8 mouse cellular contexts compared by ENCODE assay signal in genomic region chr11:120612763-120613162, GRCm38 (mm10). TPM values are rescaled to one million over a fixed set of nuclear protein-coding genes. Genes with fewer than 3 reads are reported as not detected.
A peak's percentile ranks its signal among the peaks of the same experiment; 100 is the strongest.
DNase-seq lines count a peak whose midpoint lies in the region; ATAC-seq and TF ChIP-seq lines count a peak whose summit lies in the region.

No protein-coding gene starts in this region.

- H3K4me3 ChIP-seq in left cerebral cortex, adult 2 months: no peak overlapping the region
- no peak overlapping the region for H3K4me3 ChIP-seq in MEL (ENCODE audit: control insufficient read depth in 1 of 2, insufficient read depth in 1 of 2, low read depth in 2 of 2, low read length in 2 of 2)
- no peak overlapping the region for H3K4me3 ChIP-seq in midbrain, embryonic 13.5 days (replicated peaks)

- peaks cover 1 to 4% of the 10 kb centered on the region in 2 experiments for H3K36me3 ChIP-seq in MEL (ENCODE audit: control insufficient read depth in 1 of 2, insufficient read depth in 2 of 2, low read length in 2 of 2)
- peaks cover 61% of the 10 kb centered on the region for H3K36me3 ChIP-seq in midbrain, embryonic 13.5 days

- H3K9ac ChIP-seq in MEL (ENCODE audit: control insufficient read depth, low read depth, low read length, poor library complexity, severe bottlenecking): no peak overlapping the region
- H3K9ac ChIP-seq in midbrain, embryonic 13.5 days (replicated peaks): no peak overlapping the region

- H3K4me1 ChIP-seq in MEL (ENCODE audit: control insufficient read depth in 1 of 2, insufficient read depth in 2 of 2, low read length in 2 of 2): peaks cover 0 to 7% of the 10 kb centered on the region in 2 experiments; a peak in 3 of 4 replicates
- H3K4me1 ChIP-seq in midbrain, embryonic 13.5 days (replicated peaks): peaks cover 43% of the 10 kb centered on the region

- DNase-seq in left cerebral cortex, adult 2 months (ENCODE audit: extremely low spot score in 1 of 2, low spot score in 2 of 2): peak; percentile 59 to 62
- DNase-seq in left cerebral cortex, adult 11 months (ENCODE audit: low spot score): no peak
- peak; percentile 79 for DNase-seq in MEL (ENCODE audit: low read depth, low spot score)
- DNase-seq in cerebellum, postnatal 10 days: peak; percentile 96 to 97
- peak; percentile 61 to 79 for DNase-seq in gastrocnemius, postnatal 4 days (ENCODE audit: low spot score in 2 of 2)
- peak; percentile 82 to 83 for DNase-seq in layer of hippocampus, postnatal 10 days (ENCODE audit: low spot score in 2 of 2)
- peak; percentile 54 to 79 for DNase-seq in thymus, postnatal 10 days (ENCODE audit: low spot score in 2 of 2)

- TF ChIP-seq POLR2A in MEL (IDR thresholded peaks at IDR 0.05; ENCODE audit: control insufficient read depth in 1 of 2, insufficient read depth in 1 of 2, low read depth in 1 of 2, low read length in 2 of 2, poor library complexity in 1 of 2): no peak

- intact Hi-C loops in left cerebral cortex, adult 2 months (cut with DNase I): no loop called here

- H3K79me2 ChIP-seq in MEL (ENCODE audit: control insufficient read depth, insufficient read depth, low read length, poor library complexity): peaks cover 23% of the 10 kb centered on the region

- no peak for TF ChIP-seq EP300 in MEL (IDR thresholded peaks at IDR 0.05; ENCODE audit: low read depth in 1 of 2, low read length in 2 of 2)

- no peaks in the 10 kb centered on the region for H3K9me3 ChIP-seq in MEL (replicated peaks; ENCODE audit: insufficient read depth, low read length)
- H3K9me3 ChIP-seq in midbrain, embryonic 13.5 days: no peaks in the 10 kb centered on the region

- peak; percentile 73 for TF ChIP-seq CTCF in left cerebral cortex, adult 2 months (IDR thresholded peaks at IDR 0.05)
- peak; percentile 86 to 94 (median 89) for TF ChIP-seq CTCF in MEL (IDR thresholded peaks at IDR 0.05 in 2 of 3, conservative IDR thresholded peaks at IDR 0.05 in 1 of 3; ENCODE audit: control insufficient read depth in 1 of 3, insufficient read depth in 1 of 3, low read depth in 2 of 3, low read length in 3 of 3, poor library complexity in 1 of 3, severe bottlenecking in 1 of 3)

- H3K4me2 ChIP-seq in midbrain, embryonic 13.5 days (replicated peaks): no peak overlapping the region

- 54% methylated on average over 6 of the region's 6 CpGs for WGBS in midbrain, embryonic 13.5 days

- peak; percentile 85 for TF ChIP-seq RAD21 in MEL (IDR thresholded peaks at IDR 0.05; ENCODE audit: low read depth, low read length)

- no peak overlapping the region for H3K27ac ChIP-seq in left cerebral cortex, adult 2 months
- no peak overlapping the region for H3K27ac ChIP-seq in MEL (ENCODE audit: control insufficient read depth, low read depth, low read length)
- no peak overlapping the region for H3K27ac ChIP-seq in midbrain, embryonic 13.5 days

- H3K27me3 ChIP-seq in MEL (ENCODE audit: control insufficient read depth in 1 of 2, insufficient read depth in 2 of 2, low read length in 2 of 2): no peaks in the 10 kb centered on the region
- H3K27me3 ChIP-seq in midbrain, embryonic 13.5 days: peaks cover 17% of the 10 kb centered on the region; the same call in 1 of the 2 replicates

- ATAC-seq in midbrain, embryonic 13.5 days: peak; percentile 18; the same call in 1 of the 2 replicates

TF ChIP-seq in MEL, 35 proteins besides CTCF, POLR2A, EP300 and RAD21:
- TF ChIP-seq GABPA (IDR thresholded peaks at IDR 0.05; ENCODE audit: low read depth, low read length): no peak
- TF ChIP-seq ZMIZ1 (IDR thresholded peaks at IDR 0.05; ENCODE audit: low read depth, low read length): peak; percentile 30; the same call in 1 of the 2 replicates
- no peak for TF ChIP-seq TAL1 (IDR thresholded peaks at IDR 0.05; ENCODE audit: low read length)
- TF ChIP-seq BHLHE40 (IDR thresholded peaks at IDR 0.05; ENCODE audit: borderline replicate concordance, low read depth, low read length): peak; percentile 32; the same call in 1 of the 2 replicates
- 0 out of 2 replicates have a peak, but pooled peaks have one; percentile 38 for TF ChIP-seq SIN3A (IDR thresholded peaks at IDR 0.05; ENCODE audit: low read length)
- peak; percentile 84 for TF ChIP-seq ZC3H11A (IDR thresholded peaks at IDR 0.05; ENCODE audit: low read depth, low read length)
- no peak for TF ChIP-seq JUND (IDR thresholded peaks at IDR 0.05; ENCODE audit: low read depth, low read length)
- TF ChIP-seq HCFC1 (IDR thresholded peaks at IDR 0.05; ENCODE audit: low read depth, low read length): 0 out of 2 replicates have a peak, but pooled peaks have one; percentile 20
- TF ChIP-seq MEF2A (IDR thresholded peaks at IDR 0.05; ENCODE audit: extremely low read depth, insufficient replicate concordance, low read depth, low read length, poor library complexity, severe bottlenecking): no peak
- no peak for TF ChIP-seq ZKSCAN1 (IDR thresholded peaks at IDR 0.05; ENCODE audit: low read depth, low read length)
- TF ChIP-seq SMC3 (IDR thresholded peaks at IDR 0.05; ENCODE audit: low read depth, low read length): peak; percentile 90

RNA-seq across cellular contexts. Expression of gene Npb, which starts 4.5 kb away (rescaled TPM):
- under 1 TPM in 1 of 2 experiments, not detected in 1; 0.95 TPM for total RNA-seq in left cerebral cortex, adult 2 months (2021)
- total RNA-seq in MEL (2012; rRNA removed): 0.27 and 0.62 TPM in 2 replicates
- polyA plus RNA-seq in MEL (2012; ENCODE audit: insufficient read depth in 1 of 2, insufficient read length in 2 of 2, low read depth in 1 of 2, low replicate concordance in 2 of 2, missing spikeins in 1 of 2): 1 to 10 TPM in 1 of 2 experiments, not detected in 1; 1.7 TPM
- total RNA-seq in gastrocnemius, postnatal 4 days (2021): 1 to 10 TPM in 1 of 2 experiments, not detected in 1; 1.3 TPM
- total RNA-seq in layer of hippocampus, postnatal 10 days (2021): 1 to 10 TPM; 2.2 to 2.4 TPM
- 0.54 and 0.95 TPM in 2 replicates for polyA plus RNA-seq in midbrain, embryonic 13.5 days (2015; fragmentation: Nextera tagmentation; extraction: Ambion mirVana)

RNA-seq across cellular contexts. Expression of gene Pcyt2, which starts 5.0 kb away (rescaled TPM):
- total RNA-seq in left cerebral cortex, adult 2 months (2021): 100 to 1,000 TPM; 133 to 140 TPM
- 71.8 and 86.7 TPM in 2 replicates for total RNA-seq in MEL (2012; rRNA removed)
- 10 to 100 TPM in 1 of 2 experiments, not detected in 1; 87.3 TPM for polyA plus RNA-seq in MEL (2012; ENCODE audit: insufficient read depth in 1 of 2, insufficient read length in 2 of 2, low read depth in 1 of 2, low replicate concordance in 2 of 2, missing spikeins in 1 of 2)
- 10 to 100 TPM; 36.6 to 41.4 TPM for total RNA-seq in gastrocnemius, postnatal 4 days (2021)
- total RNA-seq in layer of hippocampus, postnatal 10 days (2021): 100 to 1,000 TPM; 132 to 145 TPM
- polyA plus RNA-seq in midbrain, embryonic 13.5 days (2015; fragmentation: Nextera tagmentation; extraction: Ambion mirVana): 167 TPM in 2 replicates

RNA-seq across cellular contexts. Expression of gene Sirt7, which starts 12.3 kb away (rescaled TPM):
- 10 to 100 TPM; 43.2 to 45.3 TPM for total RNA-seq in left cerebral cortex, adult 2 months (2021)
- 61.6 and 78.2 TPM in 2 replicates for total RNA-seq in MEL (2012; rRNA removed)
- polyA plus RNA-seq in MEL (2012; ENCODE audit: insufficient read depth in 1 of 2, insufficient read length in 2 of 2, low read depth in 1 of 2, low replicate concordance in 2 of 2, missing spikeins in 1 of 2): 10 to 100 TPM in 1 of 2 experiments, not detected in 1; 72.3 TPM
- total RNA-seq in gastrocnemius, postnatal 4 days (2021): 10 to 100 TPM; 12.2 to 12.6 TPM
- 10 to 100 TPM; 33.5 to 39.7 TPM for total RNA-seq in layer of hippocampus, postnatal 10 days (2021)
- polyA plus RNA-seq in midbrain, embryonic 13.5 days (2015; fragmentation: Nextera tagmentation; extraction: Ambion mirVana): 42.7 and 51.3 TPM in 2 replicates

RNA-seq across cellular contexts. Expression of gene Anapc11, which starts 14.5 kb away (rescaled TPM):
- total RNA-seq in left cerebral cortex, adult 2 months (2021): 10 to 100 TPM; 92.9 to 93.0 TPM
- 97.3 and 130 TPM in 2 replicates for total RNA-seq in MEL (2012; rRNA removed)
- polyA plus RNA-seq in MEL (2012; ENCODE audit: insufficient read depth in 1 of 2, insufficient read length in 2 of 2, low read depth in 1 of 2, low replicate concordance in 2 of 2, missing spikeins in 1 of 2): 100 to 1,000 TPM in 1 of 2 experiments, not detected in 1; 120 TPM
- total RNA-seq in gastrocnemius, postnatal 4 days (2021): 10 to 100 TPM; 72.5 to 86.2 TPM
- 100 to 1,000 TPM in 1 of 2 experiments, 10 to 100 TPM in 1; 93.5 to 107 TPM for total RNA-seq in layer of hippocampus, postnatal 10 days (2021)
- polyA plus RNA-seq in midbrain, embryonic 13.5 days (2015; fragmentation: Nextera tagmentation; extraction: Ambion mirVana): 180 and 183 TPM in 2 replicates

RNA-seq across cellular contexts. Expression of gene Alyref, which starts 14.6 kb away (rescaled TPM):
- total RNA-seq in left cerebral cortex, adult 2 months (2021): 10 to 100 TPM; 56.4 to 64.1 TPM
- total RNA-seq in MEL (2012; rRNA removed): 1,072 and 1,078 TPM in 2 replicates
- 100 to 1,000 TPM in 1 of 2 experiments, not detected in 1; 600 TPM for polyA plus RNA-seq in MEL (2012; ENCODE audit: insufficient read depth in 1 of 2, insufficient read length in 2 of 2, low read depth in 1 of 2, low replicate concordance in 2 of 2, missing spikeins in 1 of 2)
- 100 to 1,000 TPM; 112 to 113 TPM for total RNA-seq in gastrocnemius, postnatal 4 days (2021)
- total RNA-seq in layer of hippocampus, postnatal 10 days (2021): 10 to 100 TPM; 79.8 to 91.3 TPM
- polyA plus RNA-seq in midbrain, embryonic 13.5 days (2015; fragmentation: Nextera tagmentation; extraction: Ambion mirVana): 303 and 358 TPM in 2 replicates
